Mouse (Mus musculus) hindbrain, embryonic 12.5 days (tissue): ENCODE measurements around the gene Fcna. TPM values are rescaled to one million over a fixed set of nuclear protein-coding genes. Genes with fewer than 3 reads are reported as not detected.

ENCODE experiments used
- ATAC-seq: fragments of 200-750 bp; cut with Nextera tagmentation; 2 replicates; pipeline ENCODE4 v1.8.0; 2017; ENCODE audit warnings: moderate TSS enrichment; ENCODE audit not compliant: low FRiP score
- H3K27ac ChIP-seq: fragments of 300-500 bp; sonication (generic); 2 replicates; pipeline ENCODE4 v1.5.1; 2016; ENCODE audit warnings: mild to moderate bottlenecking
- H3K27me3 ChIP-seq: fragments of 300-500 bp; sonication (generic); 2 replicates; pipeline ENCODE4 v1.6.1; 2016; ENCODE audit warnings: mild to moderate bottlenecking
- H3K36me3 ChIP-seq: fragments of 300-500 bp; sonication (generic); 2 replicates; pipeline ENCODE4 v1.6.1; 2016; ENCODE audit warnings: mild to moderate bottlenecking
- H3K4me1 ChIP-seq: fragments of 300-500 bp; sonication (generic); 2 replicates; pipeline ENCODE4 v1.6.1; 2016
- H3K4me2 ChIP-seq: fragments of 300-500 bp; sonication (generic); replicated peaks from 2 replicates; pipeline ENCODE4 v1.6.1; 2016; ENCODE audit warnings: mild to moderate bottlenecking
- H3K4me3 ChIP-seq: fragments of 300-500 bp; sonication (generic); 2 replicates; pipeline ENCODE4 v1.5.1; 2016; ENCODE audit warnings: mild to moderate bottlenecking
- H3K9ac ChIP-seq: fragments of 300-500 bp; sonication (generic); 2 replicates; pipeline ENCODE4 v1.6.1; 2016; ENCODE audit warnings: mild to moderate bottlenecking, moderate library complexity
- H3K9me3 ChIP-seq: fragments of 300-500 bp; sonication (generic); replicated peaks from 2 replicates; pipeline ENCODE4 v1.6.1; 2016; ENCODE audit warnings: mild to moderate bottlenecking
- WGBS: fragments of 180-500 bp; shearing (Covaris S2); methylation state at CpG from one replicate; pipeline ENCODE4 v1.1.7; 2016; 5-methylcytosine and 5-hydroxymethylcytosine counted together
- polyA plus RNA-seq: library from polyadenylated mRNA; unstranded; fragments of >200 nt; fragmentation: Nextera tagmentation; extraction: Ambion mirVana; gene quantifications from 2 replicates; pipeline ENCODE4 v1.2.1, GENCODE M21; 2016

The Fcna gene
- polyA plus RNA-seq, 1 experiment from 2014 or later = 0.96 TPM

GRCm38 (mm10) chr2:25581901-25582301 is 45.9 kb downstream of the Fcna start:
- 0 out of 2 replicates have a peak, but pooled peaks have one; percentile 2 for ATAC-seq
- Histone ChIP-seq H3K9ac (no peak overlapping the region), H3K4me3 (no peak overlapping the region), H3K4me2 (no peak overlapping the region), H3K4me1 (peaks cover 60% of the 10 kb centered on the region), H3K27me3 (peaks cover 45% of the 10 kb centered on the region), H3K36me3 (peaks cover 39% of the 10 kb centered on the region), H3K27ac (0 out of 2 replicates have a peak overlapping the region, but pooled peaks have one; percentile 12), H3K9me3 (no peaks in the 10 kb centered on the region)
- WGBS = 38% methylated on average over 6 of the region's 6 CpGs

DNA sequence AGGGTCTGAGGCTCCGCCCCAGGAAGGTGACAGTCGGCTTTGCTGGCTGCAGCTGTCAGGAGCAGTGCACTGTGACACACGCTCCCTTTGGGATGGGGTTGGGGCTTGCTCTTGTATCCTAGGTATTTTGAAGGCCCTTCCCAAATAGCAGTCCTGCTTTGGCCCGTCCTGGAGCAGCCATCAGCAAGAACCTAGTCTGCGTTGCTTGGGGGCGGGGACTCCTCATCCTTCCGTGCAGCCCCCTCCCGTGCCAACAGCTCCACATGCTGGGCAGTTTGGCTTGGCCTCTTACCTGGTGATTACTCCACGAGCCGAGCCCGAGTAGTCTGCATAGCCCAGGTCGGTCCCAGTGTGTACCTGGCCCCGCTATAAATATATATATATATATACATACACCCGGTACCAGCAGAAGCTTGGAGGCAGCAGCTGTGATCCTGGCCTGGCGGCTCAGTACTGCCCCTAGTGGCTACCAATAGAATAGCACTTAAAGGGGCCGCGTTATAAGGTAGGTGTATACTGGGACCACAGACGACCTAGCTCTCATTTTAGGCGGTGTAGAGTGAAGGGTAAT is 46.5 kb downstream of the Fcna start, which contains the start of gene Ajm1:
Gene Ajm1, minus strand, starts transcription at position 464 of the 571 bp plus-strand sequence.
- H3K27me3 ChIP-seq = peaks cover 50% of the 10 kb centered on the region
- ATAC-seq = peak; percentile 55
- H3K9me3 ChIP-seq = no peaks in the 10 kb centered on the region
- H3K27ac ChIP-seq = 0 out of 2 replicates have a peak within 1 kb of the TSS, but pooled peaks have one; percentile 12
- peaks cover 60% of the 10 kb centered on the region for H3K4me1 ChIP-seq
- peak within 1 kb of the TSS; percentile 60 for H3K4me2 ChIP-seq
- WGBS = 5% methylated on average over 19 of the region's 19 CpGs
- H3K9ac ChIP-seq = peak within 1 kb of the TSS; percentile 41
- H3K36me3 ChIP-seq = peaks cover 33% of the 10 kb centered on the region
- peak within 1 kb of the TSS; percentile 37 for H3K4me3 ChIP-seq

GRCm38 (mm10) chr2:25580621-25581101 is 47.2 kb downstream of the Fcna start:
- H3K4me2 ChIP-seq = peak overlapping the region; percentile 60
- peaks cover 57% of the 10 kb centered on the region for H3K27me3 ChIP-seq
- no peaks in the 10 kb centered on the region for H3K9me3 ChIP-seq
- H3K4me3 ChIP-seq = peak overlapping the region; percentile 37; the same call in 1 of the 2 replicates
- 55% methylated on average over 6 of the region's 6 CpGs for WGBS
- H3K36me3 ChIP-seq = peaks cover 29% of the 10 kb centered on the region
- peaks cover 62% of the 10 kb centered on the region for H3K4me1 ChIP-seq
- ATAC-seq = 0 out of 2 replicates have a peak, but pooled peaks have one; percentile 0
- H3K9ac ChIP-seq = 0 out of 2 replicates have a peak overlapping the region, but pooled peaks have one; percentile 41
- no peak overlapping the region for H3K27ac ChIP-seq

GRCm38 (mm10) chr2:25579737-25580460 is 47.9 kb downstream of the Fcna start:
- Histone ChIP-seq H3K9ac (no peak overlapping the region), H3K9me3 (no peaks in the 10 kb centered on the region), H3K36me3 (peaks cover 21% of the 10 kb centered on the region), H3K27ac (no peak overlapping the region), H3K4me3 (peak overlapping the region; percentile 16), H3K27me3 (peaks cover 58% of the 10 kb centered on the region), H3K4me2 (peak overlapping the region; percentile 40), H3K4me1 (peaks cover 68% of the 10 kb centered on the region)
- no peak for ATAC-seq
- WGBS = 5% methylated on average over 27 of the region's 27 CpGs

- peaks cover 58% of the 10 kb centered on the region for H3K27me3 ChIP-seq
- WGBS = 5% methylated on average over 77 of the region's 77 CpGs
- peak overlapping the region; percentile 16 for H3K4me3 ChIP-seq
- peaks cover 69% of the 10 kb centered on the region for H3K4me1 ChIP-seq
- no peak for ATAC-seq
- H3K36me3 ChIP-seq = peaks cover 13% of the 10 kb centered on the region
- peak overlapping the region; percentile 40 for H3K4me2 ChIP-seq
- no peaks in the 10 kb centered on the region for H3K9me3 ChIP-seq
- no peak overlapping the region for H3K27ac ChIP-seq
- H3K9ac ChIP-seq = no peak overlapping the region
Observed at GRCm38 (mm10) chr2:25578796-25579736, 48.8 kb downstream of the Fcna start.

DNA sequence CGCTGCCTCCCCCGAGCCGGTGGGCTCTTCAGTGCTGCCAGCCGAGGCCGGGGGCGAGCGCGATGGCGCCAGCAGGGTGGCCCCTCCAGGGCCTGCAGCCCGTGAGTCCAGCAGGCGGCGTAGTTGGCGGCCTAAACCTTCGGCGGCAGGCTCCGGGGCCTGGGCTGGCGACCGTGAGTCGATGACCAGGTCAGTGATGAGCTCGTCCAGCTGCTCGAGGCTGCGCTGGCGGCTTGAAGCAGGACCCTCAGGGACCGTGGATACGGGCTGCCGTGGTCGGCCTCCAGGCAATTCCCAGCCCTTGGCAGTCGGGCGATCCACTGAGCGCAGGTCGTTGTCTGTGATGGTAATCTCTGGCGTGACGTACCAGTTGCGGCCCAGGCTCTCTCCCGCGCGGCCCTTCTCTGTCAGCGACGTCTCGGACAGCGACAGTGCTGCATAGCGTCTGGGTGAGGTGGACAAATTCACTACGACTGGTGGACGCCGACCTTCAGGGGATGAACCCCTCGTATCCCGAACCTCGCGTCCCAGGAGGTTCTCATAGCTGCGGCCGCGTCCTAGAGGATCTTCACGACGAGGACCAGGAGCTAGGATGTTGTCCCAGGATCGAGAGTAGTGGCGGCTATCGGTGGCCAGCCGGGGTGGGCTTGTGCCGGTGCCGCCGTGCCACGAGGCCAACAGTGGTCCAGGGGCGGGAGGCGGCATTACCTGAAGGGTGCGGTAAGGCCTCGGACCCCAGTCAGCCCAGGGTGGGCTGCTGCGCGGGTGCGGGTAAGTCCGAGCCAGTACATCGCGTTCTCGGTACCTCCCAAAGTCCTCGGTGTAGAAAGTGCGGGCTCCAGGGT is 49.7 kb downstream of the Fcna start:
- H3K4me2 ChIP-seq = peak overlapping the region; percentile 40
- H3K4me3 ChIP-seq = peak overlapping the region; percentile 16
- H3K27ac ChIP-seq = no peak overlapping the region
- ATAC-seq = no peak
- 5% methylated on average over 74 of the region's 75 CpGs for WGBS
- H3K4me1 ChIP-seq = peaks cover 77% of the 10 kb centered on the region
- peak overlapping the region; percentile 3; the same call in 1 of the 2 replicates for H3K9ac ChIP-seq
- H3K36me3 ChIP-seq = peaks cover 6% of the 10 kb centered on the region
- H3K27me3 ChIP-seq = peaks cover 58% of the 10 kb centered on the region
- no peaks in the 10 kb centered on the region for H3K9me3 ChIP-seq

DNA sequence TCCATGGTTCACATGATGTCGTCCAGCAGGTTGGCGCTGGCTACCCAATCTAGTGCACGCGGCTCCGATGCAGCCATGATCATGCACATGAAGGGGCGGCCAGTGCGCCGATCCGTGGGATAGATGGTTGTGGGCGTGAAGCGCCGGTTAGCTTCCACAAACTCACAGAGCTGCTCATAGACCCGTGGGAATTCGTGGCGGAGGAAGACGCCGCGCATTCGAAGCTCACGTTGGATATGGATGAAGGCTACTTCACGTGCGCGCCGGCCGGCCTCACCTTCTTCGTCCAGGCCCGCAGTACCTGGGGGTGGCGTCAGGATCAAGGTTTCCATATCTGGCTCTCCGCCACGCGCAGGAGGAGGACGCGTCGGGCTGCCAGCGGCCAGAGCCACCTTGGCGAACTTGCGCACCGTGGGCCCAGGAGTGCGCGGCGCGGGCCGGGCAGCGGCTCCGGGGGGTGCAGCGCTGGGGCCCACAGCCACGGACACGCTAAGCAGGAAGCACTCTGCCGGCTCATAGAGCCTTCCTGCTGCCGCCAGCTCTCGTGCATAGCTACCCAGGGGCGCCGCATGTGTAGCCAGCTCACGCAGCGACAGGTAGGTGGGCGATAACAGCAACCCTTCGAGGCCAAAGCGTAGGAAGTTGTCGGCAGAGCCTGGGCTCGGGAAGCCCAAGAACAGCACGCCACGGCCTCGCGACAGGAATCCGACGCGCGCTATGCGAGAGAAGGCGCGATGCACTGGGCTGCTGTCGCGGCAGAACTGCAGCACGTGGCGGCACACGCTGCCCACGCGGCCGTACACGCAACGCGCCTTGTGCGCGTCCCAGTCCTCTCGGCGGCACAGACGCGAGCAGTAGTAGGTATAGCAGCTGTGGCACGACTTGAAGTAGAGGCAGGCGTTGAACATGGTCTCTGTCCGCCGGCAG is 50.6 kb downstream of the Fcna start:
- 14% methylated on average over 92 of the region's 92 CpGs for WGBS
- no peak for ATAC-seq
- peak overlapping the region; percentile 3; the same call in 1 of the 2 replicates for H3K9ac ChIP-seq
- H3K4me2 ChIP-seq = peak overlapping the region; percentile 40
- peaks cover 10% of the 10 kb centered on the region; the same call in 1 of the 2 replicates for H3K36me3 ChIP-seq
- H3K27ac ChIP-seq = no peak overlapping the region
- H3K4me1 ChIP-seq = peaks cover 74% of the 10 kb centered on the region
- no peaks in the 10 kb centered on the region for H3K9me3 ChIP-seq
- peaks cover 58% of the 10 kb centered on the region for H3K27me3 ChIP-seq
- H3K4me3 ChIP-seq = peak overlapping the region; percentile 16

GRCm38 (mm10) chr2:25576028-25576850 is 51.6 kb downstream of the Fcna start:
- peak overlapping the region; percentile 56; the same call in 1 of the 2 replicates for H3K4me3 ChIP-seq

DNA sequence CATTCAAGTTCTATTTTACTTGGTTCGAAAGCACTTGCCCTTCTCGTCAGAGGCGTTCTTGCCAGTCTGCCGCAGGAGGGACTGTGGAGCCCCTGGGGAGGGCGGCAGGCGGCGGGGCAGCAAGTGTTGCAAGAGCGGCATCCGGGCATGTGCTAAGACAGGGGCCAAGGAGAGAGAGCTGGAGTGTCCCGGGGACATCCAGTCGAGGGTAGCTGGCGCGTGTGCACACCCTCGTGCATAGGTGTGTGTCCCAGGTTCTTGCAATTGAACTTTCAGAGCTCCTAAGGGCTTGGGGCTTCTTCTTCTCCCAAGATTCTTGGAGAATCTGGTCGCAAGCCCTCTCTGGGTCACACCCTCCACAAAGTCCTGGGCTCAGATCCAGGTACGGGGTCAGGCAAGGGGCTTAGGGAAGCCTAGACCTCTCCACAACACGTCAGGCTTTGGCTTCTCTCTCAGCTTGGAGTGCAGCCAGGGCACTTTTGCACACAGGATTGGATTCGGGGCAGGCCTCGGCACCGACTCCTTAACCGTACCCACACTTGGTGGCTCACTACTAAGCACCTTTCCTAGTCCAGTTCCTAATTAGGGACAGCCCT is 52.3 kb downstream of the Fcna start:
- H3K9me3 ChIP-seq = no peaks in the 10 kb centered on the region
- H3K4me3 ChIP-seq = peak overlapping the region; percentile 56
- WGBS = 15% methylated on average over 21 of the region's 21 CpGs
- H3K4me2 ChIP-seq = peak overlapping the region; percentile 91
- H3K4me1 ChIP-seq = peaks cover 58% of the 10 kb centered on the region
- H3K27ac ChIP-seq = peak overlapping the region; percentile 88
- H3K27me3 ChIP-seq = peaks cover 49% of the 10 kb centered on the region
- H3K9ac ChIP-seq = peak overlapping the region; percentile 72
- H3K36me3 ChIP-seq = peaks cover 21% of the 10 kb centered on the region; the same call in 1 of the 2 replicates
- ATAC-seq = peak; percentile 17

More at GRCm38 (mm10) chr2:25576028-25576850, 51.6 kb downstream of the Fcna start:
- Histone ChIP-seq H3K36me3 (peaks cover 16% of the 10 kb centered on the region; the same call in 1 of the 2 replicates), H3K4me1 (peaks cover 65% of the 10 kb centered on the region), H3K27me3 (peaks cover 56% of the 10 kb centered on the region), H3K9ac (peak overlapping the region; percentile 72; the same call in 1 of the 2 replicates), H3K27ac (no peak overlapping the region), H3K4me2 (peak overlapping the region; percentile 91; the same call in 1 of the 2 replicates), H3K9me3 (no peaks in the 10 kb centered on the region)
- no peak for ATAC-seq
- 73% methylated on average over 16 of the region's 16 CpGs for WGBS
